Mouse (Mus musculus) ES-E14 (cell line): ENCODE measurements around the gene Olfr322.

Experiments
- MAFK ChIP-seq: IDR thresholded peaks from 2 replicates; pipeline ENCODE4 v1.6.1; 2014; ENCODE audit warnings: mild to moderate bottlenecking, low read depth, low read length, inconsistent platforms; ENCODE audit not compliant: insufficient read depth
- ZC3H11A ChIP-seq: IDR thresholded peaks from 2 replicates; pipeline ENCODE4 v1.6.1; 2012; ENCODE audit warnings: low read depth, mild to moderate bottlenecking, inconsistent platforms, low read length, borderline replicate concordance

- TF ChIP-seq MAFK (no peak), ZC3H11A (no peak)
These were observed 44.1 kb upstream of the Olfr322 start for GRCm38 (mm10) chr11:58614526-58614925.
